Mouse (Mus musculus): ENCODE data around the gene Tprgl. TPM values are rescaled to one million over a fixed set of nuclear protein-coding genes. Genes with fewer than 3 reads are reported as not detected.

The Tprgl gene
- polyA plus RNA-seq, 2 experiments, result 95.7 to 156 TPM

DNA sequence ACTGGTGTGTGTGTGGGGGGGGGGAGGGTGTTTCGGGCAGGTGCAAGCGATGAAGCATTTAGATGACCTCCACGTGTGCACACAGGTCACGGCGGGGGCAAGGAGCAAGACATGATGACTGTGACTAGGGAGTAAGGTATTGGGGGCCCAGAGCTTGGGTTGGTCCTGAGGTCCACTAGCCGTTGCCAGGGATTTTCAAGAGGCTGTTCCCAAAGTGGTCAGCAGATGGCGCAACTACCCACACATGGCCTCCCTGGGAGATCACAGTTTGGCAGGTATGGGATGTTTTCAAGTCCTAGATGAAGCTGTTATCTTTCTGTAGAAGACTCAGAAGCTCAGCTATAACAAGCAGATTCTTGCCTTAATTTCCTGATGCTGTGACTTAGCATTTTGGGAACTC lies 2.8 kb upstream of the Tprgl start:
- DNase-seq (ENCODE audit: low spot score) (peak; percentile 67), ATAC-seq (ENCODE audit: low FRiP score, low read depth) (no peak)
- Histone ChIP-seq H3K9me3 (ENCODE audit: control insufficient read depth, low read length) (no peaks in the 10 kb centered on the region), H3K4me2 (replicated peaks; ENCODE audit: low read depth, low read length, severe bottlenecking) (no peak overlapping the region), H3K27ac (replicated peaks; ENCODE audit: low read depth, low read length) (no peak overlapping the region), H3K4me1 (ENCODE audit: control insufficient read depth, insufficient read depth, low read length) (peaks cover 15% of the 10 kb centered on the region), H3K27me3 (ENCODE audit: control insufficient read depth, insufficient read depth, low read length) (no peaks in the 10 kb centered on the region), H3K36me3 (ENCODE audit: control insufficient read depth, insufficient read depth, low read length) (peaks cover 7% of the 10 kb centered on the region), H3K4me3 (replicated peaks; ENCODE audit: low read length) (no peak overlapping the region), H3K9ac (ENCODE audit: low read depth, low read length, severe bottlenecking) (no peak overlapping the region)
- no peak for TF ChIP-seq POLR2A (IDR thresholded peaks at IDR 0.05; ENCODE audit: borderline replicate concordance, extremely low read depth, insufficient read depth, insufficient read length)
- 13% methylated on average over 7 of the region's 7 CpGs for WGBS

DNA sequence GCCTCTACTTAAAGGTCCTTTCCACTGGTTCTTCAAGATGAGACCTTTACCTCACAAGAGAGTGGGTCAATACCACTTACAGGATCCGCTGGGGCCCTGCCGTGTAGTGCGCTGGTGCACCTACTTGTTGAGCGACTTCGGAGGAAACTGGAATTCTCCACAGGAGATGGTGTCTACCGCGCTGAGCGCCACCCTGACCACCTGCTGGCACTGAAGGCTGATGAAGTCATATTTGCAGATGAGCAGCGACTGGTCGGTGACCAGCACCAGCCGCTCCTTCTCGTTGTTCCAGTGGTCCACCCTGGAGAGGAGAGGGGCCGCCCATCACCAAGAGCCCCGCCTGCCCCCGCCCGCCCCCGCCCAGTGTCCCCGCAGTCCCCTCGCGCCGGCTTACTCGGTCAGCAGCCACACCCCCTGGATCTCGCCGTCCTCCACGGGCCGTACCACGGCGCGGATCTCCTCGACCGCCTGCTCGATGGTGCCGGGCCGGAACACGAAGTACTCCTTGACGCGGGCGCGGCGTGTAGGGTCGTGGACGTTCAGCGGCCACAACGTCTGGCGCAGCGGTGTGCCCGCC lies 417 bp downstream of the Tprgl start:
- no peaks in the 10 kb centered on the region for H3K9me3 ChIP-seq (ENCODE audit: control insufficient read depth, low read length)
- 0 out of 2 replicates have a peak overlapping the region, but pooled peaks have one; percentile 38 for H3K27ac ChIP-seq (replicated peaks; ENCODE audit: low read depth, low read length)
- peak overlapping the region; percentile 80 for H3K4me2 ChIP-seq (replicated peaks; ENCODE audit: low read depth, low read length, severe bottlenecking)
- peak overlapping the region; percentile 91 for H3K4me3 ChIP-seq (replicated peaks; ENCODE audit: low read length)
- no peak for TF ChIP-seq POLR2A (IDR thresholded peaks at IDR 0.05; ENCODE audit: borderline replicate concordance, extremely low read depth, insufficient read depth, insufficient read length)
- ATAC-seq (ENCODE audit: low FRiP score, low read depth), result peak; percentile 29
- peak overlapping the region; percentile 66 for H3K9ac ChIP-seq (ENCODE audit: low read depth, low read length, severe bottlenecking)
- H3K36me3 ChIP-seq (ENCODE audit: control insufficient read depth, insufficient read depth, low read length), result peaks cover 37% of the 10 kb centered on the region
- H3K4me1 ChIP-seq (ENCODE audit: control insufficient read depth, insufficient read depth, low read length), result peaks cover 15% of the 10 kb centered on the region
- 5% methylated on average over 29 of the region's 47 CpGs for WGBS
- no peaks in the 10 kb centered on the region for H3K27me3 ChIP-seq (ENCODE audit: control insufficient read depth, insufficient read depth, low read length)
- DNase-seq (ENCODE audit: low spot score), result no peak

DNA sequence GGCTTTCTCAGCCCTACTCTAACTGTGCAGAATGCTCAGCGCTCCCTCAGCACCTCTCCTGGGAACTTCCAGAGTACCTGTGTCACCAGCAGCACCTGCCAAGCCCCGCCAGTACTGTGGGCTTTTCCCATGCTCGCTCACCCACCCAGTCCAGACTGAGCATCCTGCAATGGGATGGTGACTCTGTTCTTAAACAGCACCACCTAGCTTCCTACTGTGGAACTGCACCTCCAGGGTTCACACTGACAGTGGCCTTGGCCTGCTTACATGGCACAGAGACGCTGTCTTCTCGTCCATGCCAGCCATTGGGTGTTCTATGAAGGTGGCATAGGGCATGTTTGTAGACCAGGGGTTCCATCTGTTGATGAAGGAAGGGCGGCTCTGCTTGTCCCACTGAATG lies 1.5 kb downstream of the Tprgl start:
- Histone ChIP-seq H3K4me1 (ENCODE audit: control insufficient read depth, insufficient read depth, low read length) (peaks cover 15% of the 10 kb centered on the region), H3K9me3 (ENCODE audit: control insufficient read depth, low read length) (no peaks in the 10 kb centered on the region), H3K27me3 (ENCODE audit: control insufficient read depth, insufficient read depth, low read length) (no peaks in the 10 kb centered on the region), H3K9ac (ENCODE audit: low read depth, low read length, severe bottlenecking) (no peak overlapping the region), H3K4me3 (replicated peaks; ENCODE audit: low read length) (peak overlapping the region; percentile 91; the same call in 1 of the 2 replicates), H3K4me2 (replicated peaks; ENCODE audit: low read depth, low read length, severe bottlenecking) (no peak overlapping the region), H3K36me3 (ENCODE audit: control insufficient read depth, insufficient read depth, low read length) (peaks cover 47% of the 10 kb centered on the region), H3K27ac (replicated peaks; ENCODE audit: low read depth, low read length) (no peak overlapping the region)
- TF ChIP-seq POLR2A (IDR thresholded peaks at IDR 0.05; ENCODE audit: borderline replicate concordance, extremely low read depth, insufficient read depth, insufficient read length), result no peak; the same call in 1 of the 2 replicates
- ATAC-seq (ENCODE audit: low FRiP score, low read depth) (no peak; the same call in 1 of the 2 replicates), DNase-seq (ENCODE audit: low spot score) (peak; percentile 81)
- 14% methylated on average over 6 of the region's 6 CpGs for WGBS

DNA sequence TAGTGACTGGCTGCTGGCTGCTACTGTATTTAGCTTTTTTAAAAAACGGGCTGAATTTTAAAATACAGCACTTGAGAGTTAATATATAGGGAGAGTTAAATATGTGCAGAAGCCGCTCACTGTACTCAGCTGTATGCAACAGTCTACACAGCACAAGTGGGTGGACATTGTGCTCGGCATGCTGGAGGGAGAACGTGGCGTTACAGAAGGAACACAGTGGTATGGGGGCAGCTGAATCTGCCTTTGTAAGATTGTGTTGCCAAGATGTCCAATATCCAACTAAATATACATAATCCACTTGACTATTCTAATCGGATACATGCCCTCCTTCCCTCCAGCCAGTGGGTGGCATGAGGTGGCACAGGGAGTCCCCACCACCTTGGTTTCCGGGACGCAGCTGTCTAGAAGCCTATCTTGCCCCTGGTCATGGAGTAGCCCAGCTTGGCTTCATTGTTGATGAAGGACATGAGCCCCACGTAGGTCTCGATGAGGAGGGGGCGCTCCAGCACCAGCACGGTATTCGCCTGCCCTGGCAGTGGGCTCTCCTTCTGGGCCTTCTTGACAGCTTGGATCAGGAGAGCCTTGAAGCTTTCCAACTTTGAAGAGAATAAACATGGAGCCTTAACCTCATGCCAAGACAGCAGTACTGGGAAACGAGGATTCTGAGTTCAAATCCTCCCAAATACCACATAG lies 2.4 kb downstream of the Tprgl start:
- TF ChIP-seq POLR2A (IDR thresholded peaks at IDR 0.05; ENCODE audit: borderline replicate concordance, extremely low read depth, insufficient read depth, insufficient read length), result no peak
- peaks cover 15% of the 10 kb centered on the region for H3K4me1 ChIP-seq (ENCODE audit: control insufficient read depth, insufficient read depth, low read length)
- no peak overlapping the region for H3K4me3 ChIP-seq (replicated peaks; ENCODE audit: low read length)
- WGBS, result 96% methylated on average over 14 of the region's 14 CpGs
- no peak for ATAC-seq (ENCODE audit: low FRiP score, low read depth)
- DNase-seq (ENCODE audit: low spot score), result no peak
- H3K36me3 ChIP-seq (ENCODE audit: control insufficient read depth, insufficient read depth, low read length), result peaks cover 52% of the 10 kb centered on the region
- H3K27ac ChIP-seq (replicated peaks; ENCODE audit: low read depth, low read length), result no peak overlapping the region
- H3K9me3 ChIP-seq (ENCODE audit: control insufficient read depth, low read length), result no peaks in the 10 kb centered on the region
- no peak overlapping the region for H3K9ac ChIP-seq (ENCODE audit: low read depth, low read length, severe bottlenecking)
- H3K4me2 ChIP-seq (replicated peaks; ENCODE audit: low read depth, low read length, severe bottlenecking), result no peak overlapping the region
- no peaks in the 10 kb centered on the region for H3K27me3 ChIP-seq (ENCODE audit: control insufficient read depth, insufficient read depth, low read length)

DNA sequence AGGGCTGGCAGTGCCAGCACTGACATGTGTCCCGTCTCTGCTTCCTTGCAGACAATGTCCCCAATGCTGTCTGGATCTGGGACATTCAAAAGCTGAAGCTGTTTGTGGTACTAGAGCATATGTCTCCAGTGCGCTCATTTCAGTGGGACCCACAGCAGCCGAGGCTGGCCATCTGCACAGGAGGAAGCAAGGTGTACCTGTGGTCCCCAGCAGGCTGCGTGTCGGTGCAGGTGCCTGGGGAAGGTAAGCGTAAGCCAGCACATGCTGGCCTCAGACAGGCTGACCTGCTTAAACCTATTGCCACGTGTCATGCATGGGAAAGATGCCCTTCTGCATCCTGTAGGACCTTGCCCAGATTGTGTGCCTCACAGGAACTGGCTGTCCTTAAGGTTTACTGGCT lies 4.4 kb downstream of the Tprgl start:
- DNase-seq (ENCODE audit: low spot score) (no peak), ATAC-seq (ENCODE audit: low FRiP score, low read depth) (no peak)
- Histone ChIP-seq H3K36me3 (ENCODE audit: control insufficient read depth, insufficient read depth, low read length) (peaks cover 70% of the 10 kb centered on the region), H3K4me1 (ENCODE audit: control insufficient read depth, insufficient read depth, low read length) (peaks cover 10% of the 10 kb centered on the region), H3K27ac (replicated peaks; ENCODE audit: low read depth, low read length) (no peak overlapping the region), H3K9ac (ENCODE audit: low read depth, low read length, severe bottlenecking) (no peak overlapping the region), H3K4me3 (replicated peaks; ENCODE audit: low read length) (no peak overlapping the region), H3K4me2 (replicated peaks; ENCODE audit: low read depth, low read length, severe bottlenecking) (no peak overlapping the region), H3K9me3 (ENCODE audit: control insufficient read depth, low read length) (no peaks in the 10 kb centered on the region), H3K27me3 (ENCODE audit: control insufficient read depth, insufficient read depth, low read length) (no peaks in the 10 kb centered on the region)
- TF ChIP-seq POLR2A (IDR thresholded peaks at IDR 0.05; ENCODE audit: borderline replicate concordance, extremely low read depth, insufficient read depth, insufficient read length), result no peak
- WGBS, result 82% methylated on average over 7 of the region's 7 CpGs
